Mouse (Mus musculus): Measurements from ENCODE around the gene Helz2. TPM values are rescaled to one million over a fixed set of nuclear protein-coding genes. Genes with fewer than 3 reads are reported as not detected.
"Not testable (repeated sequence)": the region's sequence is repeated elsewhere in the genome, so short reads cannot be mapped to it uniquely, and the experiment has no call there.

The Helz2 gene
- total RNA-seq, 2 experiments from 2014 or later = 2.2 to 2.9 TPM

GRCm38 (mm10) chr2:181193044-181193443, 48.8 kb downstream of the Helz2 start:
- DNase-seq = no peak

- DNase-seq = no peak
Measured at GRCm38 (mm10) chr2:181191936-181192335, 49.9 kb downstream of the Helz2 start.

- not testable (repeated sequence) for DNase-seq
Measured at GRCm38 (mm10) chr2:181191385-181191784, 50.4 kb downstream of the Helz2 start.

GRCm38 (mm10) chr2:181189321-181189720, 52.5 kb downstream of the Helz2 start:
- DNase-seq = no peak

- no peak for DNase-seq
Measured at GRCm38 (mm10) chr2:181188681-181189080, 53.1 kb downstream of the Helz2 start.

- peak; percentile 91 to 94 for DNase-seq
Measured at GRCm38 (mm10) chr2:181187121-181188000, 54.5 kb downstream of the Helz2 start, which contains the start of gene Ppdpf. Ppdpf (plus strand) TSS chr2:181187247.

GRCm38 (mm10) chr2:181186635-181187034, 55.2 kb downstream of the Helz2 start:
- peak; percentile 87 for DNase-seq

- DNase-seq = peak in 1 of 2 experiments; percentile 26
Measured at GRCm38 (mm10) chr2:181180898-181181297, 60.9 kb downstream of the Helz2 start.

GRCm38 (mm10) chr2:181178471-181178870, 63.4 kb downstream of the Helz2 start:
- no peak for DNase-seq

GRCm38 (mm10) chr2:181178015-181178414, 63.8 kb downstream of the Helz2 start:
- no peak for DNase-seq

Other genes with a start within 250 kb of the Helz2 start
- gene Chrna4, start 198.5 kb downstream of the Helz2 start, total RNA-seq (2021) = 10 to 100 TPM; 14.1 to 14.4 TPM
- gene Kcnq2, start 106.7 kb downstream of the Helz2 start, total RNA-seq (2021) = 100 to 1,000 TPM; 336 to 348 TPM
- gene Eef1a2, start 85.0 kb downstream of the Helz2 start, total RNA-seq (2021) = 1,000 to 10,000 TPM; 1,091 to 1,130 TPM
- gene Ppdpf, start 54.8 kb downstream of the Helz2 start, total RNA-seq (2021) = 100 to 1,000 TPM in 1 of 2 experiments, 10 to 100 TPM in 1; 92.0 to 106 TPM
- under 1 TPM in 1 of 2 experiments, not detected in 1; 0.10 TPM for gene Ptk6, start 39.2 kb downstream of the Helz2 start, total RNA-seq (2021)
- under 1 TPM; 0.35 to 0.66 TPM for gene Srms, start 28.8 kb downstream of the Helz2 start, total RNA-seq (2021)
- gene Fndc11, start 22.0 kb downstream of the Helz2 start, total RNA-seq (2021) = not detected
- 10 to 100 TPM; 17.1 to 17.4 TPM for gene Gmeb2, start 46.0 kb upstream of the Helz2 start, total RNA-seq (2021)
- 100 to 1,000 TPM; 562 to 666 TPM for gene Stmn3, start 72.5 kb upstream of the Helz2 start, total RNA-seq (2021)
- 10 to 100 TPM; 34.1 to 35.2 TPM for gene Rtel1, start 77.7 kb upstream of the Helz2 start, total RNA-seq (2021)
- 10 to 100 TPM; 77.5 to 83.5 TPM for gene Zgpat, start 122.9 kb upstream of the Helz2 start, total RNA-seq (2021)
- 10 to 100 TPM; 48.4 to 53.8 TPM for gene Arfrp1, start 123.4 kb upstream of the Helz2 start, total RNA-seq (2021)
- gene Lime1, start 138.1 kb upstream of the Helz2 start, total RNA-seq (2021) = 10 to 100 TPM; 38.5 to 52.5 TPM
- gene Zbtb46, start 217.4 kb upstream of the Helz2 start, total RNA-seq (2021) = 1 to 10 TPM; 5.8 to 6.2 TPM